Mouse (Mus musculus): Measurements from ENCODE around the gene Prpf8. TPM values are rescaled to one million over a fixed set of nuclear protein-coding genes. Genes with fewer than 3 reads are reported as not detected.
A peak's percentile ranks its signal among the peaks of the same experiment; 100 is the strongest.

The Prpf8 gene
- 19.7 and 22.5 TPM in 2 replicates for polyA plus RNA-seq (2015; fragmentation: Nextera tagmentation; extraction: Ambion mirVana)

DNA sequence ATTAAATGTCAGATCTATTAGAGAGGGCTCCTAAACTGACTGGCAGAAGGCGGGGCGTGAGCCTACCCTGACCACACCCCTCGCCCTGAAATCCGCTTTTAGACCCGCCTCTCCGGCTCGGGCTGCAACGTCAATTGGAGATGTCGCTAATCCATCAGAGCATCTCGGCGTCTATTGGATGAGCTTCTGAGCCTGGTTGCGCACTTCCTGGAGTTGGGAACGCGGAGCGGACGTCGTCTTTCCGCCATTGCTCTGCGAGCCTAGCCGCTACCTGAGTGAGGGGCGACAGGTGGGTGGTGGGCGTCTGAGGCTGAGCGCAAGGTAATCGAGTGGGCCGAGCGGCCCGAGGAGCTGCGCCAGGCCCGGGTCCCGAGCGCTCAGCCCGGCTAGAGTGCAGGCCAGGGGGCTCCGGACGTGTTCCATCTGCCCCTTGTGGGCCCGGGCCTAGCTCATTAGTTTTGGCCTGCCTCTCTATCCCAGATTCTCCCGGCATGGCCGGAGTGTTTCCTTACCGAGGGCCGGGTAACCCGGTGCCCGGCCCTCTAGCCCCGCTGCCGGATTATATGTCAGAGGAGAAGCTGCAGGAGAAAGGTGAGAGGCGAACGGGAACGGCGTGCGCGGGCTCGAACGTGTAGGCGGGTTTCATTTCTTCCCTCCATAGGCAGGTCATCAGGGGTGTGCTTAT is at the start of gene Prpf8:
Prpf8 (plus strand) TSS at position 216 of the 685 bp plus-strand sequence.
- no peaks in the 10 kb centered on the region for H3K9me3 ChIP-seq (ENCODE audit: low read length)
- 1% methylated on average over 52 of the region's 52 CpGs for WGBS
- peak within 1 kb of the TSS; percentile 98 for H3K9ac ChIP-seq (replicated peaks; ENCODE audit: low read depth)
- H3K4me1 ChIP-seq (ENCODE audit: insufficient read depth, low read depth, low read length), result peaks cover 7% of the 10 kb centered on the region
- DNase-seq (ENCODE audit: low spot score) (peak; percentile 100), ATAC-seq (peak; percentile 100)
- H3K4me3 ChIP-seq (ENCODE audit: low read depth, low read length), result peak within 1 kb of the TSS; percentile 97
- peaks cover 19% of the 10 kb centered on the region for H3K36me3 ChIP-seq (ENCODE audit: insufficient read depth, low read length)
- H3K4me2 ChIP-seq (replicated peaks; ENCODE audit: low read depth, low read length), result peak within 1 kb of the TSS; percentile 69
- peak within 1 kb of the TSS; percentile 78 for H3K27ac ChIP-seq (ENCODE audit: low read length)
- no peak for TF ChIP-seq CTCF (IDR thresholded peaks at IDR 0.05)
- TF ChIP-seq EP300 (IDR thresholded peaks at IDR 0.05), result no peak
- H3K27me3 ChIP-seq (replicated peaks; ENCODE audit: insufficient read depth, low read length), result no peaks in the 10 kb centered on the region

DNA sequence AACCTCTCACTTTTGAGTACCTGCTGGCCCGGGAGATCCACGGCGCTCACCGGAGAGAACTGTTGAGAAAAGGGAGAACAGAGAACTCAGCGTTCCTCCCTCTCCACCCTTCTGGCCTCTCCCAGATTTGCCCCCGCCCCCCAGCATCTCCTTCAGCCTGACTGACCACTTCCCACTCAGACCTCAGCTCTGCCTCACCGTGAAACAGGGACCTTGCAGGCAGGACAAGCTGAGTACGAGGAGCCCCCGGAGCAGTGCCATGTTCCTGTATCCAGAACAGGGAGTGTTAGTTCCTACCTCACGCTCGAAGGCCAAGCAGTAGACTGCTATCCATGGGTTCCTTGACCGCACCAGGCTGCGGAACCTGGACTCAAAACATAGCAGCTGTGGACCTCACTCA is 48.4 kb upstream of the Prpf8 start:
- H3K4me2 ChIP-seq (replicated peaks; ENCODE audit: low read depth, low read length), result no peak overlapping the region
- H3K9me3 ChIP-seq (ENCODE audit: low read length), result no peaks in the 10 kb centered on the region
- ATAC-seq (no peak), DNase-seq (ENCODE audit: low spot score) (no peak)
- peaks cover 12% of the 10 kb centered on the region; the same call in 1 of the 2 replicates for H3K36me3 ChIP-seq (ENCODE audit: insufficient read depth, low read length)
- H3K27me3 ChIP-seq (replicated peaks; ENCODE audit: insufficient read depth, low read length), result no peaks in the 10 kb centered on the region
- H3K4me3 ChIP-seq (ENCODE audit: low read depth, low read length), result no peak overlapping the region
- H3K4me1 ChIP-seq (ENCODE audit: insufficient read depth, low read depth, low read length), result no peaks in the 10 kb centered on the region
- no peak for TF ChIP-seq CTCF (IDR thresholded peaks at IDR 0.05)
- TF ChIP-seq EP300 (IDR thresholded peaks at IDR 0.05), result no peak
- WGBS, result 60% methylated on average over 13 of the region's 13 CpGs
- H3K27ac ChIP-seq (ENCODE audit: low read length), result no peak overlapping the region
- H3K9ac ChIP-seq (replicated peaks; ENCODE audit: low read depth), result no peak overlapping the region

DNA sequence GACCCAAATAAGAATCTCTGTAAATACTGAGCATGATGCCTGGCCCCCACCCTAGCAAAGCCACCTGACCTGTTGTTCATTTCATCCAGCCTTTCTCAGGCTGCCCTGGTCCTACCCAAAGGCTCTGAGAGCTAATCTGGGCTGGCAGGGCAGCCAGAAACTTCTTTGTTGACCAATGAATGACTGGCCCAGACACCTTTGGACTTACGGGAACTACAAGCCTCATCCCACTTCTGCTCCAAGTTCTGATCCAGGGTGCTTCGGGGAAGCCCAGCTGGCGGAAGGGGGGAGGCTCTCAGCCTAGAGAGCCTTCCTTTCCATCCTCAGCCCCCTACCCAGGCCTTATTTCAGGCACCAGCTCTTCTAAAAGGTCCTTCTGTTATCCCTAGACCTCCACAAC is 47.8 kb upstream of the Prpf8 start:
- no peak overlapping the region for H3K4me2 ChIP-seq (replicated peaks; ENCODE audit: low read depth, low read length)
- H3K9ac ChIP-seq (replicated peaks; ENCODE audit: low read depth), result no peak overlapping the region
- peaks cover 18% of the 10 kb centered on the region; the same call in 1 of the 2 replicates for H3K36me3 ChIP-seq (ENCODE audit: insufficient read depth, low read length)
- no peaks in the 10 kb centered on the region for H3K27me3 ChIP-seq (replicated peaks; ENCODE audit: insufficient read depth, low read length)
- TF ChIP-seq EP300 (IDR thresholded peaks at IDR 0.05) (no peak), CTCF (IDR thresholded peaks at IDR 0.05) (no peak)
- H3K4me1 ChIP-seq (ENCODE audit: insufficient read depth, low read depth, low read length), result no peaks in the 10 kb centered on the region
- 91% methylated on average over 3 of the region's 3 CpGs for WGBS
- no peak overlapping the region for H3K4me3 ChIP-seq (ENCODE audit: low read depth, low read length)
- H3K9me3 ChIP-seq (ENCODE audit: low read length), result no peaks in the 10 kb centered on the region
- no peak for DNase-seq (ENCODE audit: low spot score)
- ATAC-seq, result no peak
- H3K27ac ChIP-seq (ENCODE audit: low read length), result no peak overlapping the region

- DNase-seq (ENCODE audit: low spot score) (no peak), ATAC-seq (no peak)
- Histone ChIP-seq H3K4me2 (replicated peaks; ENCODE audit: low read depth, low read length) (no peak within 1 kb of the TSS), H3K4me3 (ENCODE audit: low read depth, low read length) (no peak within 1 kb of the TSS), H3K9me3 (ENCODE audit: low read length) (no peaks in the 10 kb centered on the region), H3K9ac (replicated peaks; ENCODE audit: low read depth) (no peak within 1 kb of the TSS), H3K27me3 (replicated peaks; ENCODE audit: insufficient read depth, low read length) (no peaks in the 10 kb centered on the region), H3K4me1 (ENCODE audit: insufficient read depth, low read depth, low read length) (no peaks in the 10 kb centered on the region), H3K36me3 (ENCODE audit: insufficient read depth, low read length) (peaks cover 19% of the 10 kb centered on the region; the same call in 1 of the 2 replicates), H3K27ac (ENCODE audit: low read length) (no peak within 1 kb of the TSS)
- WGBS, result 67% methylated on average over 6 of the region's 6 CpGs
- TF ChIP-seq EP300 (IDR thresholded peaks at IDR 0.05) (no peak), CTCF (IDR thresholded peaks at IDR 0.05) (no peak)
These were observed 47.3 kb upstream of the Prpf8 start, which contains the start of gene Serpinf2 for GRCm38 (mm10) chr11:75439363-75439762. TSS of gene Serpinf2 (minus strand) at chr11:75439591.

DNA sequence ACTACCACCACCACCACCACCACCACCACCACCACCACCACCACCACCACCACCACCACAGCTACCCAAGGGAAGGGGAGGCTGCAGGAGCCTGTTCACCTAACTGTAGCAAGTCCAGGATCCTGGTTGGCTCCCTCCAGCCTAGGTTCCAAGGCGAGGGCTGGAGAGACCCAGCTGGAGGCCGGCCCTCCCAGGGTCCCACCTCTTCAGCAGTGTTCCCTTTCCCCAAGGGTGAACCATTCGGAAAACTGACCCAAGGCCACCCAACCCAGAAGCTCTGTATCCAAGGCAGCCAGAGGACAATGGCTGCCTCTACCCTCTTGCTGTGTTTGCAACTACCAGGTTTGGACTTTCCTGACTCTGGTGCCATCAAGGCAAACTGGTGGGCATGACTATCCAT is 46.7 kb upstream of the Prpf8 start:
- H3K4me1 ChIP-seq (ENCODE audit: insufficient read depth, low read depth, low read length), result no peaks in the 10 kb centered on the region
- no peak overlapping the region for H3K4me3 ChIP-seq (ENCODE audit: low read depth, low read length)
- DNase-seq (ENCODE audit: low spot score) (no peak), ATAC-seq (no peak)
- H3K9ac ChIP-seq (replicated peaks; ENCODE audit: low read depth), result no peak overlapping the region
- TF ChIP-seq CTCF (IDR thresholded peaks at IDR 0.05), result no peak
- TF ChIP-seq EP300 (IDR thresholded peaks at IDR 0.05), result no peak
- 100% methylated on average over 2 of the region's 3 CpGs for WGBS
- H3K36me3 ChIP-seq (ENCODE audit: insufficient read depth, low read length), result peaks cover 23% of the 10 kb centered on the region
- H3K4me2 ChIP-seq (replicated peaks; ENCODE audit: low read depth, low read length), result no peak overlapping the region
- no peak overlapping the region for H3K27ac ChIP-seq (ENCODE audit: low read length)
- no peaks in the 10 kb centered on the region for H3K9me3 ChIP-seq (ENCODE audit: low read length)
- no peaks in the 10 kb centered on the region for H3K27me3 ChIP-seq (replicated peaks; ENCODE audit: insufficient read depth, low read length)

GRCm38 (mm10) chr11:75441034-75441433 is 45.6 kb upstream of the Prpf8 start:
- H3K36me3 ChIP-seq (ENCODE audit: insufficient read depth, low read length), result peaks cover 31% of the 10 kb centered on the region
- no peak overlapping the region for H3K4me3 ChIP-seq (ENCODE audit: low read depth, low read length)
- H3K9me3 ChIP-seq (ENCODE audit: low read length), result no peaks in the 10 kb centered on the region
- DNase-seq (ENCODE audit: low spot score) (no peak), ATAC-seq (no peak)
- TF ChIP-seq EP300 (IDR thresholded peaks at IDR 0.05) (no peak), CTCF (IDR thresholded peaks at IDR 0.05) (no peak)
- no peak overlapping the region for H3K9ac ChIP-seq (replicated peaks; ENCODE audit: low read depth)
- H3K4me2 ChIP-seq (replicated peaks; ENCODE audit: low read depth, low read length), result no peak overlapping the region
- H3K4me1 ChIP-seq (ENCODE audit: insufficient read depth, low read depth, low read length), result no peaks in the 10 kb centered on the region
- no peaks in the 10 kb centered on the region for H3K27me3 ChIP-seq (replicated peaks; ENCODE audit: insufficient read depth, low read length)
- 81% methylated on average over 7 of the region's 7 CpGs for WGBS
- H3K27ac ChIP-seq (ENCODE audit: low read length), result no peak overlapping the region
